Mouse (Mus musculus) ES-E14 (cell line): ENCODE results near the gene Frs2. TPM values are rescaled to one million over a fixed set of nuclear protein-coding genes. Genes with fewer than 3 reads are reported as not detected.

Experiments
- DNase-seq: peaks from one replicate; pipeline ENCODE4 v3.0.0-alpha.2; 2013; ENCODE audit warnings: low read depth, low spot score
- H3K27ac ChIP-seq: 2 replicates; pipeline ENCODE4 v1.5.1; 2012; ENCODE audit warnings: low read depth, mild to moderate bottlenecking, low read length, moderate library complexity, mixed read lengths; ENCODE audit not compliant: poor library complexity, insufficient read depth, severe bottlenecking
- H3K36me3 ChIP-seq: 2 replicates; pipeline ENCODE4 v1.6.1; 2012; ENCODE audit warnings: mild to moderate bottlenecking, low read length, moderate library complexity, mixed read lengths; ENCODE audit not compliant: control insufficient read depth, poor library complexity, insufficient read depth, severe bottlenecking
- H3K4me1 ChIP-seq, 2 experiments: fragments of 150-350 bp in 1 of 2; sonication (generic) in 1 of 2; 2 replicates each; pipeline ENCODE4 v1.6.1; 2012; ENCODE audit warnings: low read length in 2 of 2, mild to moderate bottlenecking in 1 of 2, mixed read lengths in 1 of 2; ENCODE audit not compliant: control insufficient read depth in 2 of 2, insufficient read depth in 2 of 2, poor library complexity in 1 of 2
- H3K4me3 ChIP-seq, 2 experiments: fragments of 150-350 bp in 1 of 2; sonication (generic) in 1 of 2; 2 replicates each; pipeline ENCODE4 v1.5.1; 2012; ENCODE audit warnings: low read length in 2 of 2, low read depth in 1 of 2, mild to moderate bottlenecking in 1 of 2, mixed read lengths in 1 of 2; ENCODE audit not compliant: insufficient read depth in 1 of 2, poor library complexity in 1 of 2, severe bottlenecking in 1 of 2
- H3K9ac ChIP-seq: 2 replicates; pipeline ENCODE4 v1.6.1; 2012; ENCODE audit warnings: low read depth, mild to moderate bottlenecking, low read length, mixed read lengths; ENCODE audit not compliant: poor library complexity, insufficient read depth, severe bottlenecking
- H3K9me3 ChIP-seq: fragments of 150-350 bp; sonication (generic); 2 replicates; pipeline ENCODE4 v1.6.1; 2012; ENCODE audit warnings: low read depth, mild to moderate bottlenecking, low read length; ENCODE audit not compliant: control insufficient read depth, insufficient read depth
- CHD2 ChIP-seq: IDR thresholded peaks from 2 replicates; pipeline ENCODE4 v1.6.1; 2014; ENCODE audit warnings: mild to moderate bottlenecking, low read depth, low read length, inconsistent platforms
- HCFC1 ChIP-seq: IDR thresholded peaks from 2 replicates; pipeline ENCODE4 v1.6.1; 2012; ENCODE audit warnings: low read length, inconsistent platforms, borderline replicate concordance; ENCODE audit not compliant: insufficient read depth
- MAFK ChIP-seq: IDR thresholded peaks from 2 replicates; pipeline ENCODE4 v1.6.1; 2014; ENCODE audit warnings: mild to moderate bottlenecking, low read depth, low read length, inconsistent platforms; ENCODE audit not compliant: insufficient read depth
- ZC3H11A ChIP-seq: IDR thresholded peaks from 2 replicates; pipeline ENCODE4 v1.6.1; 2012; ENCODE audit warnings: low read depth, mild to moderate bottlenecking, inconsistent platforms, low read length, borderline replicate concordance
- ZNF384 ChIP-seq: IDR thresholded peaks from 2 replicates; pipeline ENCODE4 v1.6.1; 2012; ENCODE audit warnings: low read depth, low read length, inconsistent platforms
- in situ Hi-C, 2 experiments: fragments of 600-800 bp; cut with MboI; formaldehyde crosslinking; loops; one replicate each; pipeline ENCODE4 v1.15.1; 2025; ENCODE audit warnings: low sequenced_read_pairs in 2 of 2, inconsistent platforms in 1 of 2; ENCODE audit not compliant: unreplicated experiment in 2 of 2
- total RNA-seq: library from RNA; depleted of rRNA; stranded (reverse); fragments of 300-350 nt; gene quantifications from 2 replicates; pipeline ENCODE4 v1.2.3, GENCODE M21; 2012

Gene Frs2
- total RNA-seq, 1 experiment = 17.3 TPM

DNA sequence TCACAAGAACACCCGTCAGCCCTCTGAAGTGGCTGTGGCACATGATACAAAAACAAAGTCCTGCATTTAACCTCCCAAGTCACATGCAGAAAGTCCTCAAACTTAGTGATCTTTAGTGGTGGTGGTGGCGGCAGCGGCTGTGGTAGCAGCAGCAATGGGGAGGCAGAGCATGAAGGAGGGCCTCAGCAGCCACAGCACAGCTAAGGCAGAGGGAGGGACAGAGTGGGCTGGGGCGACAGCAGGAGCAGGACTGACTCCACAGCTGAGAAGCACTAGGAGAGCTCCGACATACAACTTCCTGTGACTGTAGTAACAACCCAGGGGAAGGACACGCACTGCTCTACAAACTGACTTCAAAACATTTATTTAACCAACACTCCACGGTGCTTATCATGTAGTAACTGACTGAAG is 29.9 kb downstream of the Frs2 start:
- no peak for DNase-seq
- TF ChIP-seq CHD2 (no peak), MAFK (no peak)
- Histone ChIP-seq H3K27ac (no peak overlapping the region), H3K36me3 (peaks cover 3% of the 10 kb centered on the region; the same call in 1 of the 2 replicates), H3K9me3 (no peaks in the 10 kb centered on the region), H3K4me3 (no peak overlapping the region), H3K9ac (no peak overlapping the region), H3K4me1 (peaks cover 0 to 2% of the 10 kb centered on the region in 2 experiments; a peak in 1 of 4 replicates)
- in situ Hi-C loops = no loop called here

DNA sequence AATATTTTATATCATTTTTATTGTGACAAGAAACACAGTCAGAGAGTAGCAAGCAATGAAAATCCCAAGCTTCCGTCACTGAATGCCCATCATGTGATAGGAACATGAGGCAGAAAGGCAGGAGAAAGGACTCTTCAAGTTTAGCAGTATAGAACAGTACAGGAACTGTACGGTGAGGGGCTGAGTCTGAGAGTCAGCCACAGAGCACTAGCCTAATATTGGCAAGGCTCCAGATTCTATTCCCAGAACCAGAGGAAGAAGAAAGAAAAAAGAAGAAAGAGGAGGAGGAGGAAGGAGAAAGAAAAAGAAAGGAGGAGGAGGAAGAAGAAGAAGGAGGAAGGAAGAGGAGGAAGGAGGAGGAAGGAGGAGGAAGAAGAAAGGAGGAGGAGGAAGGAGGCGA is 32.7 kb downstream of the Frs2 start:
- DNase-seq = no peak
- Histone ChIP-seq H3K9me3 (no peaks in the 10 kb centered on the region), H3K9ac (no peak overlapping the region), H3K4me3 (no peak overlapping the region), H3K27ac (no peak overlapping the region), H3K4me1 (peaks cover 0 to 5% of the 10 kb centered on the region in 2 experiments; a peak in 2 of 4 replicates), H3K36me3 (peaks cover 3% of the 10 kb centered on the region; the same call in 1 of the 2 replicates)
- TF ChIP-seq CHD2 = no peak
- TF ChIP-seq ZNF384 = no peak
- no peak for TF ChIP-seq ZC3H11A
- TF ChIP-seq HCFC1 = no peak
- TF ChIP-seq MAFK = no peak
- in situ Hi-C loops = no loop called here

DNA sequence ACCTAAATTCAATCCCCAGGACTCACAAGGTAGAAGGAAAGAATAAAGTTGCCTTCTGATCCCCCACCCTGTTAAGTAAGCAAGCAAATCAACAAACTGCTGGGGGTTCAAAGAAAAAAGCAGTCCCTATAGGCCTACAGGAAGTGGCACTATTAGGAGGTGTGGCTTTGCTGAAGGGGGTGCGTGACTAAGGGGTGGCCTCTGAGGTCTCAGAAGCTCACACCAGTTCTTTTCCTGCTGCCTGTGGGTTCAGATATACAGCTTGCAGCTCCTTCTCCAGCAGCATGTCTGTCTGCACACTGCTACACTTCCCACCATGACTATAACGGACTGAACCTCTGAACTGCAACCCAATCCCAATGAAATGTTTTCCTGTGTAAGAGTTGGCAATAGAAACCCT is 35.8 kb downstream of the Frs2 start:
- H3K9ac ChIP-seq = no peak overlapping the region
- no peaks in the 10 kb centered on the region for H3K36me3 ChIP-seq
- no peak for TF ChIP-seq ZNF384
- no peak for TF ChIP-seq MAFK
- TF ChIP-seq HCFC1 = no peak
- no peak for TF ChIP-seq ZC3H11A
- TF ChIP-seq CHD2 = no peak
- no peak for DNase-seq
- no peak overlapping the region for H3K4me3 ChIP-seq
- H3K9me3 ChIP-seq = no peaks in the 10 kb centered on the region
- in situ Hi-C loops = no loop called here
- H3K27ac ChIP-seq = no peak overlapping the region
- H3K4me1 ChIP-seq = peaks cover 1 to 5% of the 10 kb centered on the region in 2 experiments; a peak in 2 of 4 replicates

DNA sequence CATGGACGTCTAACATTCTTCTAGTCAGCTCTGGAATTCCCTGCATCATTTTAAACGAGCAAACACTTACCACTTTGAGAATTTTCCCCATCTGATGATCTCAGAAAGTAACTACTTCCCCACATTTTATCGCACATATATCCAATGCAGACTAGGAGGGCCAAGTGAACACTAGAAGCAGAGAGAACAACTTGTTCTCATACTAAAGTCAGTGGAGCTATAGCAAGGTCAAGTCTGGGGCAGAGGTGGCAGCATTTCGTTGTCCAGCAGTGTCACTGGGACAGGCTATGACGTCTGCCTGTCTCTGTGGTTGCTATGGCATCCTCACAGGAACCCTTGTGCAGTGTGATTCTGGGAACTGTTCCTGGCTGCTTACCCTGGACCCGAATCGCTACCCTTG is 36.9 kb downstream of the Frs2 start:
- in situ Hi-C loops = no loop called here
- peaks cover 1 to 5% of the 10 kb centered on the region in 2 experiments; a peak in 2 of 4 replicates for H3K4me1 ChIP-seq
- no peak overlapping the region for H3K4me3 ChIP-seq
- TF ChIP-seq HCFC1 (no peak), CHD2 (no peak), ZNF384 (no peak), ZC3H11A (no peak), MAFK (no peak)
- no peaks in the 10 kb centered on the region for H3K9me3 ChIP-seq
- no peak for DNase-seq
- no peak overlapping the region for H3K27ac ChIP-seq
- H3K36me3 ChIP-seq = no peaks in the 10 kb centered on the region
- no peak overlapping the region for H3K9ac ChIP-seq

DNA sequence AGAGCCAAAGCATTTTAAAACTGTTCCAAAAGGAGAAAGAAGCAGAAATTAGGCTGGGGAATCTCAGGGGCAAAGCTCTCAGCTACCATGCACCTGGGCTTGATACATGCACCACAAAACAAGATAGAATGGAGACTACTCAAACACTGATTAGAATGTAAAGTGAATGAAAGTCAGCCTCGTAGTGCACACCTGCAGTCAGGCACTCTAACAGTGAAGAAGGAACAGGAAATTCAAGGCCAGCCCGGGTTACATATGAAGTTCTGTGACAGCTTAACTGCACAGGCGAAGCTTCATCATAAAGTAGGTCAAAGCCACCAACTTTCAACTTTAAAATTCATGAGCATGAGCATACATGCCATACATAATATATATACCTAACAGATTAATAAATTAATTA is 38.1 kb downstream of the Frs2 start:
- H3K4me1 ChIP-seq = peaks cover 3 to 5% of the 10 kb centered on the region in 2 experiments; a peak in 2 of 4 replicates
- TF ChIP-seq MAFK (no peak), ZC3H11A (no peak), ZNF384 (no peak), HCFC1 (no peak), CHD2 (no peak)
- DNase-seq = no peak
- in situ Hi-C loops = no loop called here
- H3K36me3 ChIP-seq = no peaks in the 10 kb centered on the region
- H3K27ac ChIP-seq = no peak overlapping the region
- H3K9me3 ChIP-seq = no peaks in the 10 kb centered on the region
- H3K4me3 ChIP-seq = no peak overlapping the region
- H3K9ac ChIP-seq = no peak overlapping the region
